Mouse (Mus musculus) small intestine, adult 2 months (tissue): ENCODE measurements around the gene Tysnd1.

Experiments
- CTCF ChIP-seq: fragments of 200-500 bp; IDR thresholded peaks from 2 replicates; pipeline ENCODE4 v1.5.1; 2012; ENCODE audit warnings: low read depth, mild to moderate bottlenecking, control low read depth, inconsistent platforms, low read length, moderate library complexity, mixed read lengths; ENCODE audit not compliant: insufficient replicate concordance, insufficient read length; ENCODE audit errors: extremely low read depth
- POLR2A ChIP-seq: fragments of 200-500 bp; IDR thresholded peaks from 2 replicates; pipeline ENCODE4 v1.6.1; 2012; ENCODE audit warnings: low read depth, mild to moderate bottlenecking, control low read depth, inconsistent platforms, low read length, moderate library complexity

DNA sequence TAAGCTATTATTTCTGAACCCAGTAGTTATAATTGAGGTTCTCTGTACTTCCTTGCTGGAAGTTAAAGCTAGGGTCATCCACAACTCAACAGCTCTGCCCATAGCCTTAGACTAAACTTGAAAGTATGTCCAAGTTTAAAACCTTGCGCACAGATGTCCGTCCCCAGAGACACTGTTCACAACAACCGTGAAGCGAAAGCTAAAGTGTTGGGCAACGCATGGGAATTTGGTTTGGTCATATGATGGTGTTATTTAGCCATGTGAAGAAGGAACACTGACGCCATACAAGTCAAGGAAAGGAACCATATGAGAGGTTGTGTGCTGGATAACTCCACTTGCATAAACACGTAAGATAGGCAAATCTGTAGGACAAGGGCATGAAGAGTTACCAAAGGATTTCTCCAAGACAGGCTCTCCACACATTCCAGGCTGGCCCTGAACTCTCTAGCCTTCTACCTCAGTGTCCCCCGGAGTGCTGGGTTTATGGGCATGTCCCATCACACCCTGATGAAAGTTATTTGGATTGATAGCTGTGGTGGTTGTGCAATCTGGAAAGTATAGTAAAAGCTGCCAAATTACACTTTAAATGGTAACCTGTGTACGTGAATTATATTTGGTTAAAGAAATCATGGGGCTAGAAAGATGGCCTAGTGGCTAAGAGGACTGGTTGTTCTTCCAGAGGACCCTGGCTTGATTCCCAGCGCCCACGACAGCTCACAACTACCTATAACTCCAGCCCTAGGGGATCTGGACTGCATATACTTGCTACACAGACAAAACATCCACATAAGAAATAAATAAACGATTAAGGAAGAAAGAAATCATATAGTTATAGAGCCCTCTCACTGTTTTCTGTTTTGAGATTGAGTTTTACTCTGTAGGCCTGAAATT, 22.3 kb downstream of the Tysnd1 start:
- no peak for TF ChIP-seq CTCF
- TF ChIP-seq POLR2A, result no peak
